Mouse (Mus musculus) embryonic facial prominence, embryonic 10.5 days (tissue): ENCODE results near the gene Slc16a10. TPM values are rescaled to one million over a fixed set of nuclear protein-coding genes. Genes with fewer than 3 reads are reported as not detected.
A peak's percentile ranks its signal among the peaks of the same experiment; 100 is the strongest.

Experiments used
- DNase-seq: peaks from one replicate; pipeline ENCODE4 v3.0.0-alpha.2; 2017; ENCODE audit warnings: low spot score
- H3K27ac ChIP-seq: fragments of 300-500 bp; sonication (generic); replicated peaks from 2 replicates; pipeline ENCODE4 v1.5.1; 2016; ENCODE audit warnings: mild to moderate bottlenecking
- H3K27me3 ChIP-seq: fragments of 300-500 bp; sonication (generic); replicated peaks from 2 replicates; pipeline ENCODE4 v1.6.1; 2016; ENCODE audit warnings: low read depth, mild to moderate bottlenecking; ENCODE audit not compliant: poor library complexity, severe bottlenecking
- H3K36me3 ChIP-seq: fragments of 300-500 bp; sonication (generic); replicated peaks from 2 replicates; pipeline ENCODE4 v1.6.1; 2016; ENCODE audit warnings: mild to moderate bottlenecking, moderate library complexity
- H3K4me1 ChIP-seq: fragments of 300-500 bp; sonication (generic); 2 replicates; pipeline ENCODE4 v1.6.1; 2016
- H3K4me3 ChIP-seq: fragments of 300-500 bp; sonication (generic); 2 replicates; pipeline ENCODE4 v1.5.1; 2016; ENCODE audit warnings: mild to moderate bottlenecking, moderate library complexity
- H3K9me3 ChIP-seq: fragments of 300-500 bp; sonication (generic); 2 replicates; pipeline ENCODE4 v1.6.1; 2016; ENCODE audit warnings: mild to moderate bottlenecking
- WGBS: fragments of 180-500 bp; shearing (Covaris S2); methylation state at CpG from one replicate; pipeline ENCODE4 v1.1.7; 2016; 5-methylcytosine and 5-hydroxymethylcytosine counted together
- polyA plus RNA-seq: library from polyadenylated mRNA; unstranded; fragments of >200 nt; fragmentation: Nextera tagmentation; extraction: Ambion mirVana; gene quantifications from 2 replicates; pipeline ENCODE4 v1.2.1, GENCODE M21; 2016

Slc16a10 gene
- polyA plus RNA-seq, 1 experiment from 2014 or later = 7.8 TPM

DNA sequence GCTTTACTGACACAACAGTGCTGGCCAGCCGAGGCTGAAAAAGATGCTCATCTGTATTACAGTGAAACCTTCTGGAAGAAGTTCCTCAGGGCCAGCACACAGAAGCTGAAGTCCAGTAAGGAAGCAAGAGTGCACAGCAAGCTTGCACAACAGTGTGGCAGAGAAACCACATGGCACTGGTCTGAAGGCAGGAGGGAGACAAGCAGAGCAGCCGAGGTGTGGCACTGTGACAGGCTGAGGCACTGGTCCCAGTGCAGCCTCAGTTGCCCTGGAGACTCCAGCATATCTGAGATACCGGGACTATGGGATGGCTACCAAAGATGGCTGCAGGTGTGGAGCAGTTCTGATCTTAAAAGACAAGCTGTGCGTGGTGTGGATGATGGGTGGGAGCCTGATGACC is 44.5 kb downstream of the Slc16a10 start:
- Histone ChIP-seq H3K36me3 (no peaks in the 10 kb centered on the region), H3K27me3 (no peaks in the 10 kb centered on the region), H3K4me3 (no peak overlapping the region), H3K9me3 (no peaks in the 10 kb centered on the region; the same call in 1 of the 2 replicates), H3K27ac (no peak overlapping the region), H3K4me1 (no peaks in the 10 kb centered on the region)
- 86% methylated on average over 4 of the region's 4 CpGs for WGBS
- DNase-seq = no peak

DNA sequence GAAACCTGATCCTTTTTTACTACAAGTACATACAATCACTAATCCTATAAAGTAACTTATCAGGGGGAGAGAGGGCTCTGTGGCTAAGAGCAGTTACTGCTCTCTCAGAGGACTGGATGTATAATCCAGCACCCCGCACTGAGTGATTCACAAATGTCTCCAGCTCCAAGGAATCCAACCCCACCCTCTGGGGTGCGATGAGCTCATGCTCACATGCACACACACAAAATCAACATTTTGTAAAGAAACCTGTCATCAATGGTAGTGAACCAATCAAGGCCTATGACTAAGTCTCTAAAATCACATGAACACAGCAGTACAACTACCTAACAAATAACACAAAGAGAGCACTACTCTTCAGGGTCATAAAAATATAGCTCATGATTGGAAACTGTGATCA is 47.3 kb downstream of the Slc16a10 start:
- H3K4me3 ChIP-seq = no peak overlapping the region
- no peaks in the 10 kb centered on the region; the same call in 1 of the 2 replicates for H3K9me3 ChIP-seq
- H3K27me3 ChIP-seq = no peaks in the 10 kb centered on the region
- H3K4me1 ChIP-seq = no peaks in the 10 kb centered on the region
- DNase-seq = no peak
- H3K27ac ChIP-seq = no peak overlapping the region
- no peaks in the 10 kb centered on the region for H3K36me3 ChIP-seq
- WGBS = 79% methylated on average over 2 of the region's 2 CpGs

DNA sequence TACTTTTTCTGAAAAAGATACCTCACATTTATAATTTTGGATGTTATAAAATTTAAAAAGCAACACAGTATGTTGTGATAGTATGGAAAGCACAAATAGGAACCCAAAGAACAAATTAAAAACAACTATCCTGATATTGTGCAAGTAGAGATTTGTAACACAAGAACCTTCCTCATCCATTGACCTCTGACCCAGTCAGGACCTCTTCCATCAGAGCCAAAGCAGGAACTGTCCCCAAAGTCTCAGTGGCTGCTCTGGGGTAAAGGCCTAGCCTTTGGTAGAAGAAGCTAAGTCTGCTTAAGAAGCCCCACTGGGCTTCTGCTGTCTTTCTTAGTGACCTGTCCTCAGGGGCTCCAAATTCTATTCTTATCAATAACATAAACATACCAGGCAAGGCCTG is 48.5 kb downstream of the Slc16a10 start:
- no peaks in the 10 kb centered on the region; the same call in 1 of the 2 replicates for H3K9me3 ChIP-seq
- DNase-seq = no peak
- H3K27me3 ChIP-seq = no peaks in the 10 kb centered on the region
- no peaks in the 10 kb centered on the region for H3K4me1 ChIP-seq
- H3K4me3 ChIP-seq = no peak overlapping the region
- no peaks in the 10 kb centered on the region for H3K36me3 ChIP-seq
- no peak overlapping the region for H3K27ac ChIP-seq

DNA sequence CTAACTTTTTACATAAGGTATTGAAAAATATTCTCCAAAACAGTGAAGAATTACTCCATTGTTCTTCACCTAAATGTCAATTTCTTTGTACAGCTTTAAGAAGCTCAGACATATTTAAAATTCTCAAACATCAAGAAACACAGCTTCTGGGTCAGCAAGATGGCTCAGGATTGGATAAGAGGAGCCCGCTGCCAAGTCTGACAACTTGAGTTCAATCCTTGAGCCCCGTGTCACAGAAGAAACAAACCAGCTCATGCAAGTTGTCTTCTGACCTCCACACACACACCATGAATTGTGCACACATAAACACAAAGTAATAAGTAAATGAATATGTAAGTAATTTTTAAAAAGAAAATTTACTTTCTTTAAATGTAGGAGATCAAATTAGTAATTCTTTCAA is 50.6 kb downstream of the Slc16a10 start:
- no peaks in the 10 kb centered on the region; the same call in 1 of the 2 replicates for H3K9me3 ChIP-seq
- WGBS = 89% methylated on average over 2 of the region's 2 CpGs
- H3K36me3 ChIP-seq = no peaks in the 10 kb centered on the region
- no peak overlapping the region for H3K27ac ChIP-seq
- no peak for DNase-seq
- H3K4me1 ChIP-seq = no peaks in the 10 kb centered on the region
- no peaks in the 10 kb centered on the region for H3K27me3 ChIP-seq
- H3K4me3 ChIP-seq = no peak overlapping the region

DNA sequence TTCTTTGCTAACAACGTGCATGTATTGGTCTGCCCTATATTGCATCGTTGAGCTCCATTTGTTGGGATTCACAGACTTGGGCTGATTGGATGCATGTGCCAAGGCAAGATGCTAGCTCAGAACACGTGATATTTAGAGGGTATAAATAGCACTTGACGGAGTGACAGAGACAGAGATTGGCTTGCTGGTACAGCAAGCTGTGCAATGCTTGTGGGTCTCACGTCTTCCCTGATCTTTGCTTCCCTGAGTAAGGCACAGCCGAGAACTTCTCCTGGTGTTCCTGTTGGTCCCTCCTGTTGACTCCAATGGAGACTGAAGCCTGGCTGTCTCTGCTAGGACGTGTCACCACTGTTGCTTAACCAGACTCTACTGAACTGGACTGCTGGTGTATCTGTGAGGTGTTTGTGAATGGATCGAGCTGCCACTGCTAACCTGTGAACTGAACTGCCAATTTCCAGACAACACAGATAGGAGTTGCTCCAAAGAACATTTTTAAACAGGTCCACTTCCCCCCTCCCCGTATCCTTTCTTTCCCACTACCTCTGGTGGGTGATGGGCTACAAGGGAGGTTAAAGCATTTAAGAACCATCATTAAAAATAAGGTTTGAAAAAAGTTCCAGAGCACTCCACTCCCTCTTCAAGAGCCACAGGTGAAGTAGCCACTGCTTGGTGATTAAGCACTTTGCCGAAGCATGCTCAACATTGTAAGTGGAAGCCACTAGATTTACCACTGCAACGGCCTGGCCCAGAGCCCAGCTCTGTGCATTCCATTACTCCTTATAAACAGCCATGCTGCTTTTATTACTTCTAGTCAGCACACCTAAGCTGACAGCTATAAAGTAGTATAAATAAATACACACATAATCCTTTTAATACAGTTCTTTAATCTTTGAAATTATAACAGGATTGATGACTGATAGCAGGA is 51.3 kb downstream of the Slc16a10 start:
- no peak overlapping the region for H3K4me3 ChIP-seq
- H3K9me3 ChIP-seq = no peaks in the 10 kb centered on the region; the same call in 1 of the 2 replicates
- 86% methylated on average over 11 of the region's 11 CpGs for WGBS
- H3K27me3 ChIP-seq = no peaks in the 10 kb centered on the region
- no peaks in the 10 kb centered on the region for H3K36me3 ChIP-seq
- no peaks in the 10 kb centered on the region for H3K4me1 ChIP-seq
- no peak for DNase-seq
- H3K27ac ChIP-seq = no peak overlapping the region

DNA sequence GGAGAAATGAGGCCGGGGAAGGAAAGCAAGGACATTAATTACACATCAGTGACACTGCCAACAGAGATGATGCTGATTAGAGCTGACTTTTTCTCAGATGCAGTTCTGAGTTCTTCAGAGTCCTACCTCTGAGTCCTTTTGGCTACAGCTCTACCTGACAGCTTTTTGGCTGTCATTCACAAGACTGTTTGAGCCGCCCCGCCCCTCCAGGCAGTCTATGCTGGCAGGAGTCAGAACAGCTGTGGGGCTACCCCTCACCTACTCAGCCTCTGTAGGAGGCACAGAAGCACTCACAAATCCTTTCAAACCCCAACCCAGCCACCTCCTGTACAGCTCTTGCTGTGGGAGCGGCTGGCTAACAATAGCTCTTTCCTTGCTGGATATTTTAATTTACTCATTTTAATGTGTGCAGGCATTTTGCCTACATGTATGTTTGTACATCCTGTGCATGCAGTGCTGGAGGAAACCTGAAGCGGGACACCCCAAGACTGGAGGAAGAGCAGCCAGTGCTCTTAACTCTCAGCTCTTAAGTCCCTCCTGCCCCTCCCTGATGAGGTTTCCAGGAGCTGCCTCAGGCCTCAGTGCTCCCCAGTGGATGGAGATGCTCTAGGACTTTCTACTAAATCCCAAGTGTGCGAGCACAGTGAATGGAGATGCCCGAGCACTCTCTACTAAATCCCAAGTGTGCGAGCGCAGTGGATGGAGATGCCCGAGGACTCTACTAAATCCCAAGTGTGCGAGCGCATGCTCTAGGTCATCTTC is 57.5 kb downstream of the Slc16a10 start:
- H3K27ac ChIP-seq = no peak overlapping the region; the same call in 1 of the 2 replicates

DNA sequence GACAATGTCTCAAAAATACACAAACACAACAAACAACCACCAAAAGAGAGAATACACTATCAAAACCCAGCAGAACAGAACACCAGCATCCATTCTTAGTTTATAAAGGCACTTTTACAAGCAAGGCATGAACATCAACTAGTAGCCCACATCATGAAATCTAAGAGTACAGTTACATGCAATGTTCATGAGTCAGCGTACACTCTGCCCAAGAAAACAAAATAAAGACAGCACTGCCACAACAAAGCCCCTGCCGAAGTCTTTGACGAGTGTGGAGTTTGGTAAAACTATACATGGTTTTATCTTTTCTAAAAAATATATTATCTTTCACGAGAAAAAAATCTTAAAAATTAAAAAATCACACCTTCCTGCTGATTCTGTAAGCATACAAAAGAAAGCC is 58.5 kb downstream of the Slc16a10 start:
- H3K4me3 ChIP-seq = no peak overlapping the region
- H3K27me3 ChIP-seq = no peaks in the 10 kb centered on the region
- H3K36me3 ChIP-seq = no peaks in the 10 kb centered on the region
- no peaks in the 10 kb centered on the region for H3K9me3 ChIP-seq
- DNase-seq = no peak
- 89% methylated on average over 4 of the region's 4 CpGs for WGBS
- H3K27ac ChIP-seq = no peak overlapping the region
- peaks cover 14% of the 10 kb centered on the region for H3K4me1 ChIP-seq

More for the DNA sequence above, 57.5 kb downstream of the Slc16a10 start:
- Histone ChIP-seq H3K27me3 (no peaks in the 10 kb centered on the region), H3K4me1 (peaks cover 14% of the 10 kb centered on the region), H3K9me3 (no peaks in the 10 kb centered on the region), H3K4me3 (no peak overlapping the region), H3K36me3 (no peaks in the 10 kb centered on the region)
- 73% methylated on average over 12 of the region's 12 CpGs for WGBS
- DNase-seq = no peak

DNA sequence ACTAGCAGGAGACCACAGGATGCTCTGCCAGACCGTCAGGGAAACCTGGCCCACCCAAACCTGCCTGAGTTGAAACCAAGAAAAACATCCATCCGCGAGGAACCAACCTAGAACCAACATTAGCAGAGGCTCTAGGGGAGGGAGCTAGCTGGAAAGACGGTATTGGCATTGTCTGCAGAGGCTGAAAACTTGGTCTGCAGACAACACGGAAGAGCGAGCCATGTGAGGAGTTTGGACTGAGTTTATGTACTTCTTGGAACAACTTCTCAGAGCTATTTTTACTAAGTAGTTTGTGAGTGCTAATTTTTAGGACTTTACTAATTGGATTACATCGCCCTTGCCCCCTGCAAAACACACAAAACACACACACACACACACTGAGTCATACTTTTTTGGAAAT is 59.4 kb downstream of the Slc16a10 start:
- H3K9me3 ChIP-seq = no peaks in the 10 kb centered on the region
- H3K36me3 ChIP-seq = no peaks in the 10 kb centered on the region
- 89% methylated on average over 7 of the region's 7 CpGs for WGBS
- peaks cover 14% of the 10 kb centered on the region for H3K4me1 ChIP-seq
- H3K4me3 ChIP-seq = no peak overlapping the region
- DNase-seq = no peak
- no peak overlapping the region for H3K27ac ChIP-seq
- H3K27me3 ChIP-seq = no peaks in the 10 kb centered on the region

DNA sequence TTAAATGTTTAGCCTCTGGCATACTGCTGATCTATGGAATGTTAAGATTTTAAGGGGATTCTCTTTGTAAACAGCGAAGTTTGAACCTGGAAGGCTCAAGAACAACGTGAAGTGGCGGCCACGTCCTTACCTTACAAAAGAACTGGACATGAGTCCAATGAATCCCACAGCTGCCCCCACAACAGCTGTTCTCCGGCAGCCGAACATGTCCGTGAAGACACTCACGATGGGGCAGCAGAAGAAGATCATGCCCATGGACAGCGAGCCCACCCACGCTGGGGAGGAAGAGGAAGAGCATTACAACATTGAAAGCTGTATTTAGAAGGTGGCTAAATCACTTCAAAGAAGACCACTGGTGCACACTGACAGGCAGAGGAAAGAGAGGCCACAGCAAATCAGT is 61.5 kb downstream of the Slc16a10 start:
- Histone ChIP-seq H3K36me3 (no peaks in the 10 kb centered on the region), H3K9me3 (no peaks in the 10 kb centered on the region), H3K27me3 (no peaks in the 10 kb centered on the region), H3K4me1 (peaks cover 17% of the 10 kb centered on the region), H3K4me3 (no peak overlapping the region), H3K27ac (0 out of 2 replicates have a peak overlapping the region, but pooled peaks have one; percentile 49)
- DNase-seq = no peak
- 62% methylated on average over 10 of the region's 10 CpGs for WGBS

DNA sequence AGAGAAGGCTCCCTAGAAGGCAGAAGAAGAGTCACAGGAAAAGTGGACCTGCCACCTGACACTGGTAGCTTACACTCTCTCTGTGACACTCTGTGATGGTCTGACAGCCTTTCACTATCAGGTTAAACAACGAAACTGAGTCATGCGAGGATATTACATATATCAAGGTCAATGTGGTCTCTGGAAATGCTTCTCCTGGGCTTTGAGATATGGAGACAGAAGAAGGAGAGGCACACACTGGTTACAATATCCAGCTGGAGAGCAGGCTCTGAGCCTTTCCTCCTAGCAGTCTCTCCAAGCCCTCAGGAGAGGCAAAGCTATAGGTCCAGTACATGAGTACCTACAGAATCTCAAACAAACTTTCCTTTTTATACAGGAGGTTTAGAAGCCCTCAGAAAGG is 62.8 kb downstream of the Slc16a10 start:
- Histone ChIP-seq H3K36me3 (no peaks in the 10 kb centered on the region), H3K9me3 (no peaks in the 10 kb centered on the region)
- 91% methylated on average over 2 of the region's 2 CpGs for WGBS

DNA sequence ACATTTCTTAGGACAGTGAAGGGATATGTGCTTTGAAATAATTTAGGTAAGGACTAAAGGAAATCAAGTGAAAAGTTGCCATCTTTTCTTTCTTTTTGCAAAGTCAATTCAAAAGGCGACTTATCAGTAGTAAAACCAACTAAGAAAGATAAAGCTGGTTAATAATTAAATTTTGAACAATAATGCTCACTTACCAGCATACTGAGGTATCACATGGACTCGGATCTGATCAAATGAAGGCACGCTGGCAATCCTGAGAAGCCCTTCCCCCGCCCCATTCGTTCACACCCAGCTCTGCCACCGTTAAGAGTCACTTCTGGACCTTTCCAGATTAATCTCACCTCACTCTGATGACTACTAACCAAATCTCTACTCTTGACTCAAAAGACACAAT is 64.1 kb downstream of the Slc16a10 start:
- Histone ChIP-seq H3K36me3 (no peaks in the 10 kb centered on the region), H3K27ac (no peak overlapping the region), H3K27me3 (no peaks in the 10 kb centered on the region), H3K9me3 (no peaks in the 10 kb centered on the region), H3K4me3 (no peak overlapping the region), H3K4me1 (peaks cover 10% of the 10 kb centered on the region)
- 86% methylated on average over 6 of the region's 6 CpGs for WGBS
- DNase-seq = no peak

More for the DNA sequence above, 62.8 kb downstream of the Slc16a10 start:
- DNase-seq = no peak
- Histone ChIP-seq H3K4me1 (peaks cover 11% of the 10 kb centered on the region), H3K27me3 (no peaks in the 10 kb centered on the region), H3K27ac (no peak overlapping the region), H3K4me3 (no peak overlapping the region)

DNA sequence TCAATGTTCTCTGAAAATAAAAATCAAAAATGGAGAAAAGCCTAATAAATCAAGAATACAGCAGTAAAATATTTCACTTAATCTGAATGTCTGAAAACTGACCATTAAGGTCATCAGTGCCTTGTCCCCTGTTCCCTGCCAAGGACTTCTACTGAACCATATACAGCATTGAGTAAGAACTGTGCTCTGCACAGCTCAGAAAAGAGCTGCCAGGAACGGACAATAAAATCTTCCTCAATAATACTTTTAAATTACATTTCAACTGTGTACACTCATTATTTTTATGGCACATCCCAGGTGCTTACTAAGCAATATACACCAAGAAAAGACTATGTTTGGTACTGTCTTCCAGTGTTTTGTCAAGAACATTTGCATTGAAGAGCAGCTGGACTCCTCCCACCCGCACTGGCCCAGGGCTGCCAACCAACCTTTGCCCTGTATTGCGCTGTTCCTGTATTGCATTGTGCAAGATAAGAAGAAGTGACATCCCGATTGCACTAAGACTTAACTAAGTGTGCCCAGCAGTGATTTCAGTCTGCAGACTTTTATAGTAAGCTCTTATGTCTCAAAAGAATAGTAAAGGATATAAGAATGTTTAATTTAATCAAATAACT is 64.6 kb downstream of the Slc16a10 start:
- peaks cover 10% of the 10 kb centered on the region for H3K4me1 ChIP-seq

More for the DNA sequence above, 64.6 kb downstream of the Slc16a10 start:
- Histone ChIP-seq H3K4me3 (no peak overlapping the region), H3K27ac (no peak overlapping the region), H3K36me3 (no peaks in the 10 kb centered on the region), H3K27me3 (no peaks in the 10 kb centered on the region), H3K9me3 (no peaks in the 10 kb centered on the region)
- 90% methylated on average over 4 of the region's 4 CpGs for WGBS
- no peak for DNase-seq
